Comparison of ENCODE assay signal across 9 mouse cellular contexts in genomic region chr11:61028211-61028950, GRCm38 (mm10). TPM values are rescaled to one million over a fixed set of nuclear protein-coding genes. Genes with fewer than 3 reads are reported as not detected.
DNase-seq lines count a peak whose midpoint lies in the region; ATAC-seq lines count a peak whose summit lies in the region.
"Had no signal": no experiment of that assay in that cellular context is flagged by ENCODE, and none has a peak within 500 bp of the region (broad histone marks: within the 10 kb centered on the region; RNA-seq: fewer than 3 reads in every experiment).

No protein-coding gene starts in this region.

- no peaks in the 10 kb centered on the region for H3K36me3 ChIP-seq in heart, embryonic 10.5 days

- peak overlapping the region; percentile 64 for H3K27ac ChIP-seq in heart, embryonic 10.5 days

- no peak overlapping the region for H3K4me3 ChIP-seq in heart, embryonic 10.5 days
- H3K4me3 ChIP-seq: megakaryocyte, embryonic 14.5 days had no signal

- peaks cover 51% of the 10 kb centered on the region for H3K4me1 ChIP-seq in heart, embryonic 10.5 days

- 56% methylated on average over 11 of the region's 11 CpGs for WGBS in heart, embryonic 10.5 days

- ATAC-seq in frontal cortex, adult (ENCODE audit: low TSS enrichment), result no peak
- no peak for ATAC-seq in erythroid progenitor cell, adult 5-6 weeks (replicated peaks; ENCODE audit: low FRiP score, poor library complexity, severe bottlenecking)

- H3K9me3 ChIP-seq in heart, embryonic 10.5 days, result no peaks in the 10 kb centered on the region
- H3K9me3 ChIP-seq: megakaryocyte, embryonic 14.5 days had no signal

- peak; percentile 43 to 57 for DNase-seq in adrenal gland, adult (ENCODE audit: inconsistent age in 2 of 2, low spot score in 1 of 2)
- DNase-seq in adrenal gland, adult 18-20 months (ENCODE audit: low spot score in 2 of 2), result no peak
- DNase-seq in adrenal gland, adult 8-10 months, result peak; percentile 16
- DNase-seq in heart, embryonic 10.5 days (ENCODE audit: low spot score), result no peak
- DNase-seq in kidney, postnatal 25 days, result peak; percentile 56 to 85
- no peak for DNase-seq in layer of hippocampus, adult 9-11 months

- peaks cover 44% of the 10 kb centered on the region for H3K27me3 ChIP-seq in heart, embryonic 10.5 days (ENCODE audit: insufficient read depth, poor library complexity, severe bottlenecking)

RNA-seq across cellular contexts. Expression of gene Kcnj12, which starts 6.0 kb away (rescaled TPM):
- 1 to 10 TPM; 2.1 to 2.8 TPM for total RNA-seq in adrenal gland, adult 18-20 months (2021)
- 1 to 10 TPM; 2.4 to 3.6 (median 2.7) TPM for total RNA-seq in adrenal gland, adult 8-10 months (2022)
- 1.4 and 1.7 TPM in 2 replicates for polyA plus RNA-seq in heart, embryonic 10.5 days (2016; fragmentation: Nextera tagmentation; extraction: Ambion mirVana)
- total RNA-seq in erythroid progenitor cell, adult 5-6 weeks (2015; ENCODE audit: low replicate concordance), result not detected in 2 replicates
- not detected in 2 replicates for total RNA-seq in erythroid progenitor cell, adult 5-6 weeks (2017; ENCODE audit: low replicate concordance)

Comparison
In these comparisons a context has a peak if more than half of its experiments do, and no peak if none do; other contexts are left out.
1. DNase-seq: peak in adrenal gland, adult (2 of 2), adrenal gland, adult 8-10 months (single experiment) and kidney, postnatal 25 days (2 of 2); none in adrenal gland, adult 18-20 months (0 of 2), heart, embryonic 10.5 days (single experiment) and layer of hippocampus, adult 9-11 months (single experiment).